Mouse (Mus musculus): Measurements from ENCODE around the gene Dppa2.

The Dppa2 gene

DNA sequence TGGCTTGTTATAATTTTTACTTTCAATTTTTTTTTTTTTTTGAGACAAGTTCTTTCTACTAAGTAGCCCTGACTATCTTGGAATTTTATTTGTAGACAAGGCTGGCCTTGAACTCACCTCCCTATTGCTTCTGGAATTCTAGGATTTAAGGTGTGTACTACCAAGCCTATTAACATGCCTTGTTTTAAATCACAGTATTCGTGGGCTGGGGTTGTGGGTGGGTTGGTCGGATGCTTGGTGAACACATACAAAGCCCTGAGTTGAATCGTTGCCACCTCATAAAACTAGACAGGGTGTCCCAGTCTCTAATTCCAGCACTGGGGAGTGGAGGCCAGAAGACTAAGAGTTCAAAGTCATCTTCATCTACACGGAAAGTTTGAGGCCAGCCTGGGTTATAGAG is 31.6 kb downstream of the Dppa2 start:
- DNase-seq (ENCODE audit: extremely low spot score, low read depth, low spot score), result no peak

DNA sequence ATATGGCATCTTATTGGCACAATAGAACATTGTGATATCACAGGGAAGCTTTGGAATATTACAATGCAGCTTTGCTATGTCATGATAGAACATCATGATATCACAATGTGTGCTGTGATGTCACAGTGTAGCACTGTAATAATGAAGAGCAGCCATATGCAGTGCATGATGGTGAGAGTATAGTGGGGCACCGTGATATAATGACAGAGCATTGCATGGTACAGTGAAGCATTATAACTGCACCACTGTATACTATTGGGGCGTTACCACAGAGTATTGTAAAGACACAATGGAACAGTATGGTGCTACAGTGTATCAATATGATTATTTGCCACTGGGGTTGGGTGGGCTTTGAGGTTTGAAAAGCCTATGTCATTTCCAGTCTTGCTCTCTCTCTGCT is 40.5 kb downstream of the Dppa2 start:
- no peak for DNase-seq (ENCODE audit: extremely low spot score, low read depth, low spot score)

- DNase-seq (ENCODE audit: extremely low spot score, low read depth, low spot score), result no peak
Observed at GRCm38 (mm10) chr16:48347246-48347645, 43.5 kb downstream of the Dppa2 start.

GRCm38 (mm10) chr16:48355716-48356115 is 52.0 kb downstream of the Dppa2 start:
- no peak for DNase-seq (ENCODE audit: extremely low spot score, low read depth, low spot score)

DNA sequence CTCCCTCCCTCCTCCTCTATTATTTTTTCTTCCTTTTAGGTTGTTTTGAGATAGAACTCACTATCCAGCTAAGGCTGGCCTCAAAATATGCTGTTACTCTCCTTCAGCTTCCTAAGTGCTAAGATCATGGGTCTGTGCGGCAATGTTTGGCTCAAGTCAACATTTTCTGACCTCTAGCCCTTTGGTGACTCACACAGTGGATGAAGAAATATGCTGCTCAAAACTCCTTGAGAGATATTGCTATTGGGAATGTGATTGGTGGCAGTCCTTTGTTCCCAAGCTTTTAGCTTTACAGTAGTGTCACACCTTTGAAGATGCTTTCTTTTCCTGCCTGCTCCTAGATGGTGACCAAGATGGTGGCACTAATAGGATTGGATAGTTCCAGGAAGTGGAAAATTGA is 52.7 kb downstream of the Dppa2 start:
- DNase-seq (ENCODE audit: extremely low spot score, low read depth, low spot score), result no peak

DNA sequence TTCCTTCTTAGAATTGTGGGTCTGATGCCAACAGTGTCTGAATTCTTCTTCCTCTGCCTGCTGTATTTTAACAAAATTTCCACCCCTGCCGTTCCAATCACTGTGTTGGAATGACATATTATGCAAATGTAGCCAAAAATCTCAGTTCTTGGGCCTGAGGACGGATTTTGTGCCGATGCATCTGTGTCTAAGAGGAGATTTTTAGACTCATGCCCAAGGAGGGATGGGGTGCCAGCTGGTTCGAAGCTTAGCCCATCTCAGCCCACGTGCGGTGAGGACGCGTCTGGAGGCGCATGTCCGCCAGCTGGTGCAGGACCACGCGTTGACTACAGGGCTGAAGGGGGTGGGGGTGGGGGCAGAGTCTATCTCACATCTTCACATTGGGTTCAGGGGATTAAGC is 57.2 kb downstream of the Dppa2 start:
- DNase-seq (ENCODE audit: extremely low spot score, low read depth, low spot score), result no peak

- no peak for DNase-seq (ENCODE audit: extremely low spot score, low read depth, low spot score)
Observed at GRCm38 (mm10) chr16:48366801-48367200, 63.1 kb downstream of the Dppa2 start.

DNA sequence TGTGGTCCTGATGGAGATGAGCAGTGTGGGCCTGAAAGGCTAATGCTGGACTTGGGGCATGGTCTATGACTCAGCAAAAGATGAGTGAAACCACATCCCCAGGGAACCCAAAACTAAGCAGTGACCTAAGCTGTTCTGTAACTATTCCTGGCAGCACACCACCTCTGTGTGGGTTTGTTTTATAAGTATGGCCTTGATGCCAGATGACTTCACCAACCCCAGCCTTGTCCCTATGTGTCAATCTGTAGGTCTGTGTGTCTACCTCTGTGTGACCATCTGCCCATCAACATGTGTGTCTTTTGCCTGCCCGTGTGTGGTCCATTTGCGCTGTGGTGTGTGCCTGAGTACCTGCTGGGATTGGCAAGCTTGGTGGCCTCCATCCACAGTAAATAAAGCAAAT is 64.4 kb downstream of the Dppa2 start:
- no peak for DNase-seq (ENCODE audit: extremely low spot score, low read depth, low spot score)

Data from hindlimb bud, embryonic 11.5 days (tissue).